Mouse (Mus musculus): ENCODE measurements around the gene Iscu.

Iscu gene

DNA sequence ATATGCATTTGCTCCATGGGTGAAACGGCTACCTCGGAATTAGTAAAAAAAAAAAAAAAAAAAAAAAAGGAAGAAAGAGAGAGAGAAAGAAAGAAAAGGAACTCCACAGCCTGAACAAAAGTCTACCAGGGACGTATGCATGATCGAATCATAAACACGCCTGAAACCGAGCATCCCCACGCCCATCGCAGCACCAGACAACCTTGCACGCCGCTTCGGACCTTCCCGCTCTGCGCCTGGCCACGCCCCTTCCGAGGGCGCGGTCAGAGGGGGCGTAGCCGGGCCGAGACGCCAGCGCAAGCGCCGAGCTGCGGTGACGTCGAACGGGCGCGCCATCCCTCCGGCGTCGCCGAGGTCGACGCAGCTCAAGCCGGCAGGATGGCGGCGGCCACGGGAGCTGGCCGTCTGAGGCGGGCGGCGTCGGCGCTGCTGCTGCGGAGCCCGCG is at the start of gene Iscu, which contains the start of gene Sart3:
Gene Iscu, plus strand, starts transcription at position 299 of the 446 bp plus-strand sequence.
Gene Sart3, minus strand, starts transcription at position 61 of the 446 bp plus-strand sequence.
- peak; percentile 93 for DNase-seq (ENCODE audit: low spot score)

DNA sequence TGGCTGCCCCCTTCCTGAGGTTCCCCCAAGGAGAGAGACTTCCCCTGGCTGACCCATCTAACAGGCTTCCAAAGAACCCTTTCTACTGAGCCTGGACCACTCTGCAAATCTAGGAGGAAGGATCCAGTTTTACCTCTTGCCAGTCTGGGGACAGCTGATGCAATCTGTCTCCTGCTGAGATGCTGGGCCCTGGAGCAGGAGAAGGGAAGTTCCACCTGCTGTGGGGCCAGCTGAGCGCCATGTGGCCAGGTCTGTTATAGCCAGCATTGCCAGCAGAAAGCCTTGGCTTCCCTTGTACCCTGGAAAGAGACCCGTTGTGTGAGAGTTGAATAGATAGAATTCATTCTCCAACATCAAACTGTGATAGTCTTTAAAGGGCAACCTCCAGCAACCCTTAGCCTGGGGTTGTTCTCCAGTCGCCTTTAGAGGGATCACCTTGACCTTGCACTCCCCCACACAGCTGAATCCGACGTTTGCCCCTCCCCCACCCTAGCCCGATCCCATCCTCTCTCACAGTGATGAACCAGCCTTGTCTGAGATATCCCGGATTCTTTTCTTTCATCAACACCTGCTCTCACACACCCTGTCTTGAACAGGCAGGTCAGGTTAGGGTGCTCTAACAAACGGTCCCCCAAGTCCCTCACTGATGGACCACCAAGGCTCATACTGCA is 48.8 kb upstream of the Iscu start:
- DNase-seq (ENCODE audit: low spot score) = no peak

DNA sequence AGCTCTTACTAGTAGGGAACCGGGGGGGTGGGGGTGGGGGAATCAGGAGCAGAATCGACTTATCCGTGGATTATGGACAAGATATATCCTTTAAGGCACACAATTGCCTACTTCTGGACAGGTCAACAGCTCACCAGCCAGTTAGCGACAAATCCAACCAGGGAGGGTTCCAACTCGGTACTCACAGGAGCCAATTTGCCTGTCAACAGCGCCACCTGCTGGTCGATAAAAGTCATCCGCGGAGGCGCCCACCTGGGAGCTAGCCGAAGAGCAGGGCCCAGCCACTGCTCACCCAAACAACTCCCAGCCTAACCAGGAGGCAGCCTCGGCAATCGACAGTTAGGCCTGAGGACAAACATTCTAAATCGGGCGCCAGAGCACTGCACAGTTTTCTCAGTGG is 48.1 kb upstream of the Iscu start, which contains the start of gene 1700069L16Rik:
Gene 1700069L16Rik, minus strand, starts transcription at position 327 of the 400 bp plus-strand sequence.
- DNase-seq (ENCODE audit: low spot score) = peak; percentile 80

DNA sequence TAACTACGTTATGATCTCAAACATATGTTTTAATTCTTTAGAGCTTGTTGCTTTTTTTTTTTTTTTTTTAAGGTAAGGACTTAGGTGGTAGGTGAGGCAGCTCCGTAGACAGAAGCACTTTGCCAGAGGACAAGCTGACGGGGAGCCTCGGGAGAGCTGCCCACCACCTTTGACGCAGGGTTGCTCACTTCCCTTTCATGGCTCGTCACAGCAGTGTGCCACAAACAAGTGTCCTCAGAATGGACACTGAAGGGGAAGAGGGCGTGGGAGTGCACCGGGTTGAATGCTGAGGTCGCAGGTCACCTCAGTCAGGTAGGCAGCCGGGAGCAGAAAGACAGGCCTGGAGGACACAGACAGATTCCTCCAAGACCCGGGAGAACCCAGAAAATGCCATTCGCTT is 47.1 kb upstream of the Iscu start:
- no peak for DNase-seq (ENCODE audit: low spot score)

DNA sequence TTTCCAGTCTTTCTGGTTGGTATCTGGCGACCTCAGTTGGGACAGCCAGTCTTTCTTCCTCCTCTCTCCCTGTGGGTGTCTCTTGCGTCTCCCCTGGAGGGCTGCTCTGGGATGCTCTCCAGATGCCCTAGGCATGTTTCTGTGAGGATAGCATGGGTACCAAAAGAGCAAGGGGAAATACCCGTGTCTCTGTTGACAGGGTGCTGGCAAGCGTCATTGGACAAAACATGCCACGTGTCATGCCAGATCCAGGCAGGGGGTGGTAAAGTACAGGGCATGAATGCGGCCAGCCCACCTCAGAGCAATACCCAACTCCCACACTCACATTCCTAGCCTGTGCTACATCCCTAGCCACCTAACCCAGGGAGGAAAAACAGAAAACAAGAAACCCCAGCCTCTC is 45.9 kb upstream of the Iscu start:
- no peak for DNase-seq (ENCODE audit: low spot score)

DNA sequence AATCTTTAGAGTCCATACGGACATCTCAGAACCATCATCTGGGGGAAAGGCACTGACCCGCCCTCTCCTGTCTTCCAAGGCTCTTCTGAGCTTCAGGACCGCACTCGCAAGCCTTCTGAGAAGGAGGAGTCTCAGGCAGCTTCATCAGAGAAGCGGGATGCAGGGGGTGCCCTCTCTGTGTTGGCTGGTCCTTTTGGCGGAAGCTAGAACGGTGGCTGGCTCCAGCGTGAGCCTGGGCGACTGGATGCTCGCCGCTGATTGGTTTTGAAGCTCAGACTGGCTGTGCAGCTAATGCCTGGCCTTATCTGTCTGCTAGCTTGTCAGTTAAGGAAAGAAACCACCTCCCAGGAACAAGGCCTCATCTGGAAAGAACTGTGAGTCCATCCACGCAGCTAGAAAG is 45.3 kb upstream of the Iscu start:
- no peak for DNase-seq (ENCODE audit: low spot score)

DNA sequence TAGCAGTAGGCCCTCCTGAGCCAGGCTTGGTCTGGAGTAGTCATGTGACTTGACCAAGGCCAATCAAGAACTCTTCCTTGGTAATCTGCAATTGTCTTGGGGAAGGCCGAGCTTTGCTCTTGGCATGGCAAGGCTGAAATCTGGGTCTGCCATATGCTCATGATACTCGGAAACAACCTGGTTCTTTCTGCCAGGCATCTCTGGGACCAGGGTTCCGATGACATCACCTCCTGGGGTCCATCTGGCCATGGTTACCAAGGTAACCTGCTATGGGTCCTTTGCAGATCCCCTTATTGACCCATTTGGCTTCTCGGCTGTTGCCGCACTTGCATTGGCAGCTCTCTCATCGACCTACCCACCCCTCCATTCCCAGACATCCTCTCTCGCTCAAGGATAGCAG is 44.5 kb upstream of the Iscu start:
- no peak for DNase-seq (ENCODE audit: low spot score)

DNA sequence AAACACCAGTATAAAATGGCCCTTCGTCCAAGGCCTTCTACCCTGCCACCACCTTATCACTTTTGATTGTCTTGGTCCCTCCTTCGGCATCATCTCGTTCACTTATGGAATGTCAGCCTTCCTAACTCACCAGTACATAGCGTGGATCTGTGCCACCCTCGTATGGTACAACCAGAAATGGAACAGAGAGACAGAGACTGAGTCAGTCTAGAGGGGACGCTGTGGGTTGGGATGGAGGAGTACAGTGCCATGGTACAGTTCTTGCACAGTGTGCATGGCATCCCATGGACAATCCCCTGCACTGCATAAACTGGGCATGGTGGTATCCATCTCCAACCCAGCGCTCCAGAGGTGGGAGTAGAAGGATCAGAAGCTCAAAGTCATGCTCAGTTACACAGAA is 43.9 kb upstream of the Iscu start:
- no peak for DNase-seq (ENCODE audit: low spot score)

DNA sequence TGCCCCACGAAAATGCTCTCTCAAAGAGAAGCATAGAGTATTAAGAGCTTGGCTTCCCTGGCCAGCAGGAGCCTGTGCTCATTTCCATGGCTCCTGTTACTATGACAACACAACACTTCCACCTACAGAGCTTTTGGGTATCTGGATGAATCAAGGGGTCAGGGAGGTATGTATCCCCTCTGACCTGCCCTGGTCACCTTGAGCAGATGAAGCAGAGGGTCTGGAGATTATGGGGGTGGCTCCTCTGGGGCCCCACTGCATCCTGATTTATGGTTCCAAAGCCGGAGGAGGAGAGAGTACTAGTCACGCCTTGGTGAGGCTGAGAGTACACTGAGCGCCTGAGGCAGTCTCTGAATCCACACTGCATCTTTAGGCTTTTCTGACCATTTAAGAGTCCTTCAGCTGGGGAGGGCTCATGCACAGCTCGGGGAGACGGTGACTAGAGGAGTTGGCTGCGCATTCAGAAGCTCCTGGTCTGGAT is 41.9 kb upstream of the Iscu start:
- no peak for DNase-seq (ENCODE audit: low spot score)

DNA sequence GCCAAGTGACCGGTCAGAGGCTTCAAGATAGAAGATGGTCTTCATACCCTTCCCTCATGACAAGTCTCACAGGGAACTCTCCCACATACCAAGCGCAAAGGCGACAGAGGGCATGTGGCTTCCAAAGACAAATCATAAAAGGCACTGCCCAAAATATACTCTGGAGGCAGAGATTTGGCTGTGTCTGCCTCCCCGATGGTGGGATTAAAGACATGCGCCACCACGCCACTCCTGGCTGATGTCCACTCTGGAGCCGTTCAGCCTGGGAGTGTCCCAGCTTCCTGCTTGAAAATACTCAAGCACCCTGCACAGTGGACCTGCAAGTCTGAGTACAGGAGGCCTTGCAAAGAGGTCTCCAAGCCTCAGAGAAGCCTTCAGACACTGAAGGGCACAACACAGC is 41.4 kb upstream of the Iscu start:
- DNase-seq (ENCODE audit: low spot score) = no peak

DNA sequence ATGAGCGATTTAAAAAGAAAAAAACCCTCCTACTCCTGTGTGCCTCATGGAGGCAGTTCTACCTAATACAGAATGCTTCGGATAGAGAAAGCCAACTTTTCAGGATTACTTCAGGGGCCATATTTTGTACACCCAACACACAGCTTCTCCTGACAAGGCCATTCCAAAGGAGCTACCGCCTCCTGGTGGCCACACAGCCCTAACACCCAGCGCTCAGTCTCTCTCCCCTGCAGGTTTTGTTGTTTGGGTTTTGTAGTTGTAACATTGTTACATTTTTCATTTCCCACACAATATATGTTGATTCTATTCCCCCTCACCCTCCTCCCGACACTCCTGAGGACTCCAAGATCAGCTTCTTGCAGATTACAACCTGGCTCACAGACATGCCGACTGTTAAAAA is 40.4 kb upstream of the Iscu start:
- peak; percentile 47 for DNase-seq (ENCODE audit: low spot score)

DNA sequence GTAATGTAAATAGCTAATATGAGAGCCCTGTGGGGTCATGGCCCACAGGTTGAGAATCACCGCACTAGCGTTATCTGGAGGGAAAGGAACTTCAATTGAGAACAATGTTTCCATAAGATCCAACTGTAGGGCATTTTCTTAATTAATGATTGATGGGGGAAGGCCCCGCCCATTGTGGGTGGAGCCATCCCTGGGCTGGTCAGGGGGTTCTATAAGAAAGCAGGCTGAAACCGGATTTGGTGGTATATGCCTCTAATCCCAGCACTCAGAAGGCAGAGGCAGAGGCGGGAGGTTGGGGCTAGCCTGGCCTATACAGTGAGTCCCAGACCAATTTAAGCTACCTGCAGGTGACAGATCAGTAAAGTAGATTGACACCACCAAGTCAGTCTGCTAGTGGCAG is 38.2 kb upstream of the Iscu start:
- no peak for DNase-seq (ENCODE audit: low spot score)

DNA sequence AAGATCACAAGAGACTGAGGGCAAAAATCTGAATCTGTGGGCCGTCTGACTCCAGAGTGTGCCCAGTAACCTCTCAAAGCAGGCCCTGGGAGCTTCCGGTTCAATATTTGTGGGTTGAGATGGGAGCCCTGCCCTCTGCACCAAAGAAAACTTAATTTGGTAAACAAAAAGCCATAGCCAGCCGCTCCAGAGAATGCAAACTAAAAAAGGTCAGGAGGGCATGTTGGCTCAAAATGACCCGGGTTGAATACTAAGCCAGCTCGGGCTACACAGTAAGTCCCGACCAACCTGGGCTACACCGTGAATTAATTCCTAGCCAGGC is 37.6 kb upstream of the Iscu start:
- no peak for DNase-seq (ENCODE audit: low spot score)

DNA sequence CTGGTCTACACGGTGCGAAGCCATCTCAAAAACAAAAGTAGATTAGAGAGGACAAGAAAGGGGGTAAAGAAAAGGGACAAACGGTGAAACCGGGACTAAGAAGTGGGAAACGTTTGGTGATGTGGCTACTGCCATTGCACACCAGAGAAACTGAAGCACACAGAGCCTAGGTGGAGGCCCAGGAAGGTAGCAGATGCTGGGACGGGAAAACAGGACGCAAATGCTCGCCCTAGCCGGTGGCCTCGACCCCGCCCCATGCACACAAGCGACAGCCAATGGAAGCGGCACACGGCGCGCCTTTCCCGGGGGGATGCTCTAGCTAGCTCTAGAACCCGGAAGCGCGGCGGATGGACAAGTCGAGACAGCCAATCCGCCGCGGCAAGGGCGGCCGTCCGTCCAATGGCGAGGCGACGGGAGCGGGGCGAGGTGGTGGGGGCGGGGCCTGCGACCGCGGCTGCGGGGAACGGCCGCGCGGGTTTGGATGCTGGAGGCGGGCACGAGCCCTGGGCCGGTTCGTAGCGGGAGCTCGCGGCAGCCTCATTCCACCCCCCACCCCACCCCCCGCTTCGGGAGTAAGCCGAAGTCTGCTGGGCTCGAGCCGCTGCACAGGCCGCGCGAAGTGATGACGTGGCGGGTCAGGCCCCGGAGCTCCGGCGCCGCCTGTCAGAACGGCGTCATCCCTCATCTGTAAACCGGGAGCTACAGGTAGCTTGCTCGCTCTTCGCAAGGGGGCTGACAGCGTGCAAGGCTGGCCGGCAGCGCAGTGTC is 37.0 kb upstream of the Iscu start, which contains the start of gene Ficd:
Gene Ficd, plus strand, starts transcription at position 459 of the 768 bp plus-strand sequence.
- peak; percentile 93 for DNase-seq (ENCODE audit: low spot score)

DNA sequence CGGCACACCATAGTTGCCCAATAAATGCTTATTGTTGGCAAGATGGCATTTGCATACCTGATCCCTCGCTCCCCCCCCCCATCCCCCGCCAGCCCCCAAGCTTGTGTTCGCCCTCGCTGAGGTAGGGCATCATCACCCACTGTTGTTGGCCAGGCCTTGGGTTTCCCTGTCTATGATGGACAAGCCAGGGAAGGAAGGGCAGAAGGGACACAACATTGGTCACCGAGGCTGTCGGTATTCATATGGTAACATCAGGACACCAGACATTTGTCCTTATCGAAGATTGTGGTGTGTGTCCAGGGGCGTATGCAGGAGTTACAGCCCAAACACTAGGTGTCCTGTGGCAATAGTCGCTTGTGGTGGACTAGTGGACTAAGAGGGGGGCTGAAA is 36.4 kb upstream of the Iscu start:
- no peak for DNase-seq (ENCODE audit: low spot score)

DNA sequence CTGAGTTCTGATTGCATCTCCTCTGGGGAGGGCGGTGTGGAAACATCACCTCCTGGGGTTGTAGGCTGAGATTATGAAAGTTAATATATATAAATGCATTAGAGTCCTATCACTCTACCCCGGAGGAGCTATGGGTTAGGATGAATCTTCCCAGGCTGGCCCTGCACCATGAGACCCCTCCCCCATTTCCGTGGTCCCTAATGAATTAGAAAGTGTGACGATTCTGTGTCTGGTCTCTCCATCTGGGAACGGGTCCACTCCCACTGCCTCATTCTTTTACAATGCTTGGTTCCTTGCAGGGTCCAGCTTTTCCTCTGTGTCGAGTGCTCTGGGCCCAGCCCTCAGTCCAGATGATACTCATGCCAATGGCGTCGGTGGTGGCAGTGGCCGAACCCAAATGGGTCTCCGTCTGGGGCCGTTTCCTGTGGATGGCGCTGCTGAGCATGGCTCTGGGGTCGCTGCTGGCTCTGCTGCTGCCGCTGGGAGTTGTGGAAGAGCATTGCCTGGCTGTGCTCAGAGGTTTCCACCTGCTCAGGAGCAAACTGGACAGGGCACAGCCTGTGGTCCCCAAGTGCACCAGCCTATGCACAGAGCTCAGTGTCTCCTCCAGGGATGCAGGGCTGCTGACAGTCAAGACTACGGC is 35.9 kb upstream of the Iscu start:
- no peak for DNase-seq (ENCODE audit: low spot score)

DNA sequence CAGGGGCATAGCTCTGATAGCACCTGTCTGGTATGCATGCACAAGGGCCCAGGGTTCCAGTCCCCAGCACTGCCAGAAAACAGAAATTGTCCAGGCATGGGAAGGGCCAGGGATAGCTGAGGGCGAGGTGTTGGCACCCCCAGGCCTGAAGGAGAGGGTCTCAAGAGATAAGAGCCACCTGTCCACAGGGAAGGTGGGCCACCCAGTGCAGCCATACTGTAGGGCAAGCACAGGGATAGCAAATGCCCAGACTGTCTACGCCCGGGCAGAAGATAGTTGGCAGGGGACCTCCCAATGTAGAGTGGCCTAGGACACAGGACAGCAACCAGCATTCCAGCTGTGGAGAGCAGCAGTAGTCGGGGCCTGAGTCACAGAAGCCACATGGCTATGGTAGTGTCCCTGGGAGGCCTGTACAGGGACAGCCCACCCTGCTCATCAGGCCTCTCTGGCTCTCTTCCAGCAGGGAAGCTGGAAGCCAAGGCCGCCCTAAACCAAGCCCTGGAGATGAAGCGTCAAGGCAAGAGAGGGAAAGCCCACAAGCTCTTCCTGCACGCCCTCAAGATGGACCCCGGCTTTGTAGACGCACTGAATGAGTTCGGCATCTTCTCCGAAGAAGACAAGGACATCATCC is 34.8 kb upstream of the Iscu start:
- DNase-seq (ENCODE audit: low spot score) = no peak

DNA sequence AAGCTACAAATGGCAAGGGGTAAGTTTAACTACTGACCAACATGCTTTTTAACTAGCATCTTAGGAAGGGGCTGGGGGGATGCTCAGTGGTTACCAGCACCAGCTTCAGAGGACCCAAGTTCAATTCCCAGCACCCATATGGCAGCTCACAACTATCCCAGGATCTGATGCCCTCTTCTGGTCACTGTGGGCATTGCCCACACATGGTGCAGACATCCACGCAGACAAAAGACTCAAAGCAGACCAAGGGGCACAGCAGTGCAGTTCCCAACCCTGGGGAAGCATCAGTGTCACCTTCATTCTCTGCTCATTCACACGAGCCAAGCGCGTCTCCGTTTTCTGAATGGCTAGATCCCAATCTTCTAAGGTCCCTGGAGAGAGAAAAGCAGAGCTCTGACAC is 24.9 kb upstream of the Iscu start:
- DNase-seq (ENCODE audit: low spot score) = no peak

DNA sequence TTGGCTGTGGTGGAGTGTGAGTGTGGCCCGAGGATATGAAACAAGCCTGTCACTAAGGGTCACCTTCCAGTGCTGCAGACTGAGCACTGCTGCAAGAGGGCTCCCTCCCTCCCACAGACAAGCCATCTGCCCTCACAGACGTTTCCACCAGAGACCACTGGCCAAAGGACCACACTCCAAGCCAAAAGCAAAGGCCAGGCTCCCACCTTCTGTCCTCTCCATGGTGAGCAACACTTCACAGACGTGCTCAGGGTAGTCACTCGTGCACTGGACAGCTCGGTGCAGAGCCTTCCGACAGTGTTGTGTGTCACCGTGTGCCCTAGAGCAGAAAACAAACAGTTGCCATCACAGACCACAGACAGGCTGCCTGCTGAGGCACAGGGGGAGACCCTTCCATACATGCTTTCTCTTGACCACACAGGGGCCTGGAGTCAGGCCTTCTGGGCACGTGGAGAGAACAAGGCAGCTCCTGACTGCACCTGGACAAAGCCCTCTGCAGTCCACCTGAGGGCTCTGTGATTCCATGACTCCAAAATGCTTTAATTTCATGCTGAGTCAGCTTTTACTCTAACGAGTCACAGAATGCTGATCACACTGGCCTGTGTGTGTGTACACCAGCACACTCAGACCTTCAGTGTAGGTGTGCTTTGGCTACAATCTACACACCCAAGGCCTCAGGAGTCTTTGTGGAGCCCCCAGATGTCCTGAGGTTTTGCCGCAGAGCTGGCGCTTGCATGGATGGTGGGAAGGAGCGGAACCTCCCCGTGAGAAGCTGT is 23.8 kb upstream of the Iscu start:
- DNase-seq (ENCODE audit: low spot score) = no peak

DNA sequence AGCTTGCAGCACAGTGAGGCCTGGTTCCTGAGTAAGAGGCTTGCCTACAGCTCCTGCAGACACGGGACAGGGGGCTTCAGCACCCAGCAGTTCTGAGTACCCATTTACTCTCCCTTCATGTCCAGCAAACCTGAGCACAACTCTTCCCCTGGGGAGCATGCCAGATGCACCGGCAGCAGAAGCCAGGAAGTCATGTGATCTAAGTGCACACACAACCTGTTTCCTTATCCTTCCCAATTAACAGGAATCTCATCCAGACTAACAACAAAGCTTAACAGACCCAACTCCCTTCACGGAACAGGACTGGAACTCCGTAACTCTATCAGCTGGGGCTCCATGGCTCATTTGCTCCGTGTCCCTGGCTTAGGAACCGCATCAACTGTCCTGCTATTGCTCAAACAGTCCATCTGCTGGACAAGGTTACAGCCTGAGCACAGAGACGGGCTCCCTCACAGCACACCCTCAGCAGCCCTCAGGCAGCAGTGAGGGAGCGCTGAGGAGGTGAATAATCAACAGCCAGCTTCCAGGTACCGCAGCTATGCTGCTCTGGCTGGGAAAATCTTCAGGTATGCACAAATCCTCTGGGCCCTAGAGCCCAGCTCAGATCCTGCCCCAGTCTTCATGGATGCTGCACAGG is 20.9 kb upstream of the Iscu start:
- no peak for DNase-seq (ENCODE audit: low spot score)

DNA sequence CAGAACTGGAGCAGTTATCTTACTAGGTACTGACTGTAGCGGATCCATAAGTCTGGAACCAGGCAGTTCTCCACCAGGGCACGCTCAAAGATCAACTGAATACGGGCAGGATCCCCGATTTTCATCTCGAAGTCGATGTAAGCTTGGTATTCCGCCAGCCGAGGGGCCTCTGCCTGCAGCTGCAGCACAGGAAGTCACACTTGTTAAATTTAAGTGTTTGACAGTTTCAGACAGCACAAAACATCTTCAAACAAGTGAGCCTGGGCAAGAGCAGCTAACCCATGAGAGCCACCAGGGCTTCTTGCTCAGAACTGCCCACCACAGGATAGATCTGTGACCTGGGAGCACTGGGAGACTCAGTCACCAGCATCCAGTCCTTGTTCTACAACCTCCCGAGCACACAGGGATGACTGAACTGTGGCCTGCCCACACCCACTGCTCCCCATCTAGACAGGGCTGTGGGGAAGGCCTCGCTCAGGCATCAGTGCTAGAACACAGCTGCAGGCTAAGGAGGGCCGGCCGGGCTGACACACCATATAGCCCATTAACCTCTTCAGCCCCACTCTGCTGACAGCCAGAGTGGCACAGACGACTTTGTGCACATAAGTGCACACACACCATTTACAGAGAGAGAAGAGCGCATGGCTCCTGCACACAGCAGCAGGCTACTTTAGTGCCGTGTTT is 17.1 kb upstream of the Iscu start:
- no peak for DNase-seq (ENCODE audit: low spot score)

Data from testis, postnatal 14 days (tissue).